Mouse (Mus musculus) gastrocnemius, adult 8-10 months (tissue): Measurements from ENCODE around the gene Setd7. TPM values are rescaled to one million over a fixed set of nuclear protein-coding genes. Genes with fewer than 3 reads are reported as not detected.

ENCODE experiments used
- DNase-seq, 2 experiments: peaks; one replicate each; pipeline ENCODE4 v3.0.0; 2022; ENCODE audit warnings: low spot score in 2 of 2
- total RNA-seq, 4 experiments: library from RNA; stranded (reverse); gene quantifications; 2 replicates each; pipeline ENCODE4 v1.2.4; 2022

Setd7 gene
- total RNA-seq, 4 experiments from 2014 or later = 178 to 234 (median 186) TPM

GRCm38 (mm10) chr3:51559594-51560450, 857 bp downstream of the Setd7 start:
- peak; percentile 79 to 87 for DNase-seq

- no peak for DNase-seq
Observed at GRCm38 (mm10) chr3:51555583-51555982, 5.1 kb downstream of the Setd7 start.

- no peak for DNase-seq
Observed at GRCm38 (mm10) chr3:51554836-51555235, 5.8 kb downstream of the Setd7 start.

GRCm38 (mm10) chr3:51554067-51554466, 6.6 kb downstream of the Setd7 start:
- DNase-seq = no peak

GRCm38 (mm10) chr3:51553497-51553875, 7.2 kb downstream of the Setd7 start:
- peak; percentile 66 to 77 for DNase-seq

- peak; percentile 27 to 49 for DNase-seq
Observed at GRCm38 (mm10) chr3:51552841-51553496, 7.7 kb downstream of the Setd7 start.

- DNase-seq = no peak
Observed at GRCm38 (mm10) chr3:51552197-51552596, 8.5 kb downstream of the Setd7 start.

GRCm38 (mm10) chr3:51548987-51549579, 11.6 kb downstream of the Setd7 start:
- no peak for DNase-seq

GRCm38 (mm10) chr3:51547577-51547976, 13.1 kb downstream of the Setd7 start:
- DNase-seq = no peak

- no peak for DNase-seq
Observed at GRCm38 (mm10) chr3:51544442-51545128, 16.1 kb downstream of the Setd7 start.

GRCm38 (mm10) chr3:51540659-51541058, 20.0 kb downstream of the Setd7 start:
- no peak for DNase-seq

GRCm38 (mm10) chr3:51539567-51540408, 20.9 kb downstream of the Setd7 start:
- DNase-seq = peak; percentile 35 to 38

- no peak for DNase-seq
Observed at GRCm38 (mm10) chr3:51534013-51534412, 26.7 kb downstream of the Setd7 start.

- no peak for DNase-seq
Observed at GRCm38 (mm10) chr3:51533573-51533972, 27.1 kb downstream of the Setd7 start.

- DNase-seq = no peak
Observed at GRCm38 (mm10) chr3:51532282-51532620, 28.4 kb downstream of the Setd7 start.

GRCm38 (mm10) chr3:51531473-51532281, 29.0 kb downstream of the Setd7 start:
- DNase-seq = peak; percentile 43 to 57

GRCm38 (mm10) chr3:51526891-51527290, 33.8 kb downstream of the Setd7 start:
- no peak for DNase-seq

- DNase-seq = no peak
Observed at GRCm38 (mm10) chr3:51525186-51525785, 35.4 kb downstream of the Setd7 start.

- no peak for DNase-seq
Observed at GRCm38 (mm10) chr3:51521262-51521661, 39.4 kb downstream of the Setd7 start.

GRCm38 (mm10) chr3:51518763-51519121, 41.9 kb downstream of the Setd7 start:
- DNase-seq = no peak
